18 mouse cellular contexts compared by ENCODE assay signal in genomic region chr5:132492040-132492439, GRCm38 (mm10). TPM values are rescaled to one million over a fixed set of nuclear protein-coding genes. Genes with fewer than 3 reads are reported as not detected.
A peak's percentile ranks its signal among the peaks of the same experiment; 100 is the strongest.
DNase-seq lines count a peak whose midpoint lies in the region; ATAC-seq and TF ChIP-seq lines count a peak whose summit lies in the region.
"Had no signal": no experiment of that assay in that cellular context is flagged by ENCODE, and none has a peak within 500 bp of the region (broad histone marks: within the 10 kb centered on the region; RNA-seq: fewer than 3 reads in every experiment).

No protein-coding gene starts in this region.

- no peak overlapping the region for H3K9ac ChIP-seq in midbrain, embryonic 16.5 days (ENCODE audit: low read depth, low read length)
- H3K9ac ChIP-seq: embryonic facial prominence, embryonic 13.5 days; liver, postnatal 0 days; neural tube, embryonic 13.5 days had no signal

- no peak overlapping the region for H3K4me2 ChIP-seq in midbrain, embryonic 16.5 days (ENCODE audit: low read length)
- H3K4me2 ChIP-seq: embryonic facial prominence, embryonic 13.5 days; neural tube, embryonic 13.5 days had no signal

- DNase-seq in adrenal gland, adult (ENCODE audit: inconsistent age in 2 of 2, low spot score in 1 of 2): peak; percentile 37 to 74
- DNase-seq in adrenal gland, postnatal 25 days: no peak
- peak; percentile 95 for DNase-seq in heart, adult 11 months
- DNase-seq in heart, embryonic 10.5 days (ENCODE audit: low spot score): no peak
- DNase-seq in cerebellum, adult 2 months: peak; percentile 56 to 87
- peak; percentile 21 for DNase-seq in heart, postnatal 4 days
- no peak for DNase-seq in testis, postnatal 14 days (ENCODE audit: low spot score)
- DNase-seq: kidney, postnatal 4 days; liver, postnatal 0 days; retina, postnatal 1 day; spleen, adult 18-20 months; thymus, adult 18-20 months had no signal

- no peak for ATAC-seq in midbrain, embryonic 16.5 days
- ATAC-seq: liver, postnatal 0 days; Patski had no signal

- H3K4me3 ChIP-seq in heart, embryonic 10.5 days: no peak overlapping the region
- H3K4me3 ChIP-seq in cerebellum, adult 2 months (replicated peaks; ENCODE audit: insufficient read depth, low read depth, low read length): no peak overlapping the region
- H3K4me3 ChIP-seq in midbrain, embryonic 16.5 days (ENCODE audit: low read depth, low read length): no peak overlapping the region
- H3K4me3 ChIP-seq: embryonic facial prominence, embryonic 13.5 days; left cerebral cortex, adult 2 months; neural tube, embryonic 13.5 days had no signal

- no peaks in the 10 kb centered on the region for H3K27me3 ChIP-seq in heart, embryonic 10.5 days (ENCODE audit: insufficient read depth, poor library complexity, severe bottlenecking)
- H3K27me3 ChIP-seq in cerebellum, adult 2 months (ENCODE audit: control insufficient read depth, insufficient read depth, low read length): no peaks in the 10 kb centered on the region
- no peaks in the 10 kb centered on the region for H3K27me3 ChIP-seq in midbrain, embryonic 16.5 days (ENCODE audit: control insufficient read depth, insufficient read depth, low read depth, low read length)
- H3K27me3 ChIP-seq: CH12.LX; embryonic facial prominence, embryonic 13.5 days; neural tube, embryonic 13.5 days; Patski had no signal

- no peaks in the 10 kb centered on the region for H3K9me3 ChIP-seq in heart, embryonic 10.5 days
- no peaks in the 10 kb centered on the region for H3K9me3 ChIP-seq in midbrain, embryonic 16.5 days (replicated peaks; ENCODE audit: control insufficient read depth, low read length, poor library complexity, severe bottlenecking)
- H3K9me3 ChIP-seq: embryonic facial prominence, embryonic 13.5 days; neural tube, embryonic 13.5 days had no signal

- TF ChIP-seq POLR2A in cerebellum, adult 2 months (IDR thresholded peaks at IDR 0.05; ENCODE audit: borderline replicate concordance, insufficient read depth, low read length): no peak

- no peak overlapping the region for H3K27ac ChIP-seq in heart, embryonic 10.5 days
- H3K27ac ChIP-seq in cerebellum, adult 2 months (ENCODE audit: insufficient read depth, low read length): no peak overlapping the region
- no peak overlapping the region for H3K27ac ChIP-seq in midbrain, embryonic 16.5 days (ENCODE audit: low read length)
- H3K27ac ChIP-seq: embryonic facial prominence, embryonic 13.5 days; left cerebral cortex, adult 2 months; neural tube, embryonic 13.5 days had no signal

- no peak for TF ChIP-seq CTCF in cerebellum, adult 2 months (IDR thresholded peaks at IDR 0.05; ENCODE audit: borderline replicate concordance, insufficient read depth, low read depth, low read length)

- H3K36me3 ChIP-seq in heart, embryonic 10.5 days: no peaks in the 10 kb centered on the region
- H3K36me3 ChIP-seq in midbrain, embryonic 16.5 days (ENCODE audit: control insufficient read depth, insufficient read depth, low read length): no peaks in the 10 kb centered on the region
- H3K36me3 ChIP-seq: embryonic facial prominence, embryonic 13.5 days; neural tube, embryonic 13.5 days had no signal

- peaks cover 28% of the 10 kb centered on the region for H3K4me1 ChIP-seq in heart, embryonic 10.5 days
- H3K4me1 ChIP-seq in cerebellum, adult 2 months (ENCODE audit: control insufficient read depth, insufficient read depth, low read length): peaks cover 22% of the 10 kb centered on the region
- H3K4me1 ChIP-seq in midbrain, embryonic 16.5 days (ENCODE audit: control insufficient read depth, insufficient read depth, low read length): peaks cover 14% of the 10 kb centered on the region

RNA-seq across cellular contexts. Expression of gene Auts2, which starts 51.1 kb away (rescaled TPM):
- 75.7 and 98.4 TPM in 2 replicates for total RNA-seq in adrenal gland, postnatal 25 days (2021)
- polyA plus RNA-seq in heart, embryonic 10.5 days (2016; fragmentation: Nextera tagmentation; extraction: Ambion mirVana): 18.3 and 24.7 TPM in 2 replicates
- polyA plus RNA-seq in cerebellum, adult 2 months (2012; rRNA removed): 39.0 and 39.7 TPM in 2 replicates
- 10 to 100 TPM; 49.0 to 51.4 TPM for total RNA-seq in heart, postnatal 4 days (2021)
- 49.8 and 61.6 TPM in 2 replicates for polyA plus RNA-seq in midbrain, embryonic 16.5 days (2015; fragmentation: Nextera tagmentation; extraction: Ambion mirVana)
- total RNA-seq: CH12.LX had no signal

Comparison
In these comparisons a context has a peak if more than half of its experiments do, and no peak if none do; other contexts are left out.
1. DNase-seq: peak in adrenal gland, adult (2 of 2), heart, adult 11 months (single experiment), cerebellum, adult 2 months (2 of 2) and heart, postnatal 4 days (single experiment); none in adrenal gland, postnatal 25 days (single experiment), heart, embryonic 10.5 days (single experiment) and testis, postnatal 14 days (single experiment).